Mouse (Mus musculus): Measurements from ENCODE around the gene Zmat1.

Zmat1 gene

GRCm38 (mm10) chrX:135008720-135009470 is at the start of gene Zmat1:
Zmat1 (minus strand) TSS chrX:135009209.
- DNase-seq (ENCODE audit: low read depth, low spot score): peak; percentile 91

- peak; percentile 1 for DNase-seq (ENCODE audit: low read depth, low spot score)
Measured at GRCm38 (mm10) chrX:135053939-135054338, 44.9 kb upstream of the Zmat1 start.

- DNase-seq (ENCODE audit: low read depth, low spot score): peak; percentile 10
Measured at GRCm38 (mm10) chrX:135035962-135036375, 27.0 kb upstream of the Zmat1 start.

GRCm38 (mm10) chrX:135025135-135025534 is 16.1 kb upstream of the Zmat1 start:
- DNase-seq (ENCODE audit: low read depth, low spot score): no peak

- no peak for DNase-seq (ENCODE audit: low read depth, low spot score)
Measured at GRCm38 (mm10) chrX:135011381-135011780, 2.4 kb upstream of the Zmat1 start.

- DNase-seq (ENCODE audit: low read depth, low spot score): no peak
Measured at GRCm38 (mm10) chrX:135009471-135009815, 434 bp upstream of the Zmat1 start.

- DNase-seq (ENCODE audit: low read depth, low spot score): peak; percentile 40
Measured at GRCm38 (mm10) chrX:135008021-135008420, 988 bp downstream of the Zmat1 start.

GRCm38 (mm10) chrX:134964546-134964945 is 44.5 kb downstream of the Zmat1 start, which contains the start of gene Nxf2:
Nxf2 (minus strand) TSS chrX:134964754.
- peak; percentile 1 for DNase-seq (ENCODE audit: low read depth, low spot score)

- peak; percentile 89 for DNase-seq (ENCODE audit: low read depth, low spot score)
Measured at GRCm38 (mm10) chrX:134963305-134964094, 45.5 kb downstream of the Zmat1 start.

- DNase-seq (ENCODE audit: low read depth, low spot score): peak; percentile 63
Measured at GRCm38 (mm10) chrX:134930361-134930760, 78.6 kb downstream of the Zmat1 start.

GRCm38 (mm10) chrX:134929927-134930326 is 79.1 kb downstream of the Zmat1 start:
- DNase-seq (ENCODE audit: low read depth, low spot score): no peak

- DNase-seq (ENCODE audit: low read depth, low spot score): peak; percentile 63
Measured at GRCm38 (mm10) chrX:134925058-134925457, 84.0 kb downstream of the Zmat1 start.

GRCm38 (mm10) chrX:134923675-134924424 is 85.2 kb downstream of the Zmat1 start:
- no peak for DNase-seq (ENCODE audit: low read depth, low spot score)
